ENCODE assay signal across 16 mouse cellular contexts in genomic region chr7:132330179-132330578, GRCm38 (mm10).
"Had no signal": no experiment of that assay in that cellular context is flagged by ENCODE, and none has a peak within 500 bp of the region (broad histone marks: within the 10 kb centered on the region; RNA-seq: fewer than 3 reads in every experiment).

No protein-coding gene starts in this region.

- H3K4me2 ChIP-seq: neural tube, embryonic 12.5 days; neural tube, embryonic 13.5 days; neural tube, embryonic 15.5 days; stomach, embryonic 15.5 days had no signal

- H3K36me3 ChIP-seq: neural tube, embryonic 12.5 days; neural tube, embryonic 13.5 days; neural tube, embryonic 15.5 days; stomach, embryonic 15.5 days had no signal

- H3K4me3 ChIP-seq: neural tube, embryonic 12.5 days; neural tube, embryonic 13.5 days; neural tube, embryonic 15.5 days; stomach, embryonic 15.5 days had no signal

- H3K27me3 ChIP-seq: neural tube, embryonic 12.5 days; neural tube, embryonic 13.5 days; neural tube, embryonic 15.5 days; stomach, embryonic 15.5 days had no signal

- H3K9ac ChIP-seq: neural tube, embryonic 12.5 days; neural tube, embryonic 13.5 days; neural tube, embryonic 15.5 days; stomach, embryonic 15.5 days had no signal

- DNase-seq: retina, postnatal 1 day; right cerebral cortex, adult 18-20 months; right cerebral cortex, postnatal 14 days; right cerebral cortex, postnatal 25 days; right cerebral cortex, postnatal 4 days; spleen, adult 18-20 months; thymus, adult 2 months; thymus, postnatal 14 days; thymus, postnatal 25 days; thymus, postnatal 36 days; thymus, postnatal 4 days had no signal

- H3K4me1 ChIP-seq: stomach, embryonic 15.5 days had no signal

- H3K27ac ChIP-seq: neural tube, embryonic 12.5 days; neural tube, embryonic 13.5 days; neural tube, embryonic 15.5 days; stomach, embryonic 15.5 days; stomach, postnatal 0 days had no signal

- H3K9me3 ChIP-seq: neural tube, embryonic 12.5 days; neural tube, embryonic 13.5 days; neural tube, embryonic 15.5 days; stomach, embryonic 15.5 days had no signal
